Mouse (Mus musculus) neural tube, embryonic 13.5 days (tissue): ENCODE data around the gene Wwtr1. TPM values are rescaled to one million over a fixed set of nuclear protein-coding genes. Genes with fewer than 3 reads are reported as not detected.
A peak's percentile ranks its signal among the peaks of the same experiment; 100 is the strongest.

Source experiments
- ATAC-seq: fragments of 200-750 bp; cut with Nextera tagmentation; 2 replicates; pipeline ENCODE4 v1.8.0; 2017; ENCODE audit warnings: low read depth, mild to moderate bottlenecking, moderate TSS enrichment, moderate library complexity
- H3K27ac ChIP-seq: fragments of 300-500 bp; sonication (generic); replicated peaks from 2 replicates; pipeline ENCODE4 v1.5.1; 2015; ENCODE audit warnings: moderate library complexity, mild to moderate bottlenecking, inconsistent platforms
- H3K27me3 ChIP-seq: fragments of 300-500 bp; sonication (generic); 2 replicates; pipeline ENCODE4 v1.6.1; 2015; ENCODE audit warnings: mild to moderate bottlenecking, inconsistent platforms
- H3K36me3 ChIP-seq: fragments of 300-500 bp; sonication (generic); 2 replicates; pipeline ENCODE4 v1.6.1; 2015; ENCODE audit warnings: mild to moderate bottlenecking, inconsistent platforms
- H3K4me1 ChIP-seq: fragments of 300-500 bp; sonication (generic); replicated peaks from 2 replicates; pipeline ENCODE4 v1.6.1; 2015; ENCODE audit warnings: inconsistent platforms
- H3K4me2 ChIP-seq: fragments of 300-500 bp; sonication (generic); 2 replicates; pipeline ENCODE4 v1.6.1; 2015; ENCODE audit warnings: inconsistent platforms, mild to moderate bottlenecking, moderate library complexity
- H3K4me3 ChIP-seq: fragments of 300-500 bp; sonication (generic); 2 replicates; pipeline ENCODE4 v1.5.1; 2015; ENCODE audit warnings: mild to moderate bottlenecking, inconsistent platforms
- H3K9ac ChIP-seq: fragments of 300-500 bp; sonication (generic); 2 replicates; pipeline ENCODE4 v1.6.1; 2015; ENCODE audit warnings: moderate library complexity, mild to moderate bottlenecking, inconsistent platforms
- H3K9me3 ChIP-seq: fragments of 300-500 bp; sonication (generic); 2 replicates; pipeline ENCODE4 v1.6.1; 2016; ENCODE audit warnings: inconsistent platforms
- WGBS: fragments of 180-500 bp; shearing (Covaris S2); methylation state at CpG from one replicate; pipeline ENCODE4 v1.1.7; 2015; 5-methylcytosine and 5-hydroxymethylcytosine counted together
- polyA plus RNA-seq: library from polyadenylated mRNA; unstranded; fragments of >200 nt; fragmentation: Nextera tagmentation; extraction: Ambion mirVana; gene quantifications from 2 replicates; pipeline ENCODE4 v1.2.1, GENCODE M21; 2015

Gene Wwtr1
- polyA plus RNA-seq, 1 experiment from 2014 or later = 10.3 TPM

- Histone ChIP-seq H3K4me3 (no peak overlapping the region), H3K4me1 (no peaks in the 10 kb centered on the region), H3K9ac (no peak overlapping the region), H3K36me3 (0 out of 2 replicates have a peak, but pooled peaks cover 4% of the 10 kb centered on the region), H3K27ac (no peak overlapping the region), H3K4me2 (no peak overlapping the region), H3K9me3 (no peaks in the 10 kb centered on the region), H3K27me3 (no peaks in the 10 kb centered on the region)
- no peak for ATAC-seq
- WGBS = 71% methylated on average over 3 of the region's 3 CpGs
Measured at GRCm38 (mm10) chr3:57555560-57555959, 20.1 kb downstream of the Wwtr1 start.

- Histone ChIP-seq H3K9me3 (no peaks in the 10 kb centered on the region), H3K4me3 (no peak overlapping the region), H3K27ac (no peak overlapping the region), H3K36me3 (0 out of 2 replicates have a peak, but pooled peaks cover 4% of the 10 kb centered on the region), H3K27me3 (no peaks in the 10 kb centered on the region), H3K4me2 (no peak overlapping the region), H3K9ac (no peak overlapping the region), H3K4me1 (no peaks in the 10 kb centered on the region)
- ATAC-seq = no peak
- WGBS = 95% methylated on average over 3 of the region's 3 CpGs
Measured at GRCm38 (mm10) chr3:57554890-57555239, 20.8 kb downstream of the Wwtr1 start.

- H3K27me3 ChIP-seq = no peaks in the 10 kb centered on the region
- H3K27ac ChIP-seq = no peak overlapping the region
- H3K4me1 ChIP-seq = no peaks in the 10 kb centered on the region
- no peak overlapping the region for H3K4me2 ChIP-seq
- no peaks in the 10 kb centered on the region for H3K9me3 ChIP-seq
- no peak overlapping the region for H3K4me3 ChIP-seq
- ATAC-seq = no peak
- H3K36me3 ChIP-seq = 0 out of 2 replicates have a peak, but pooled peaks cover 2% of the 10 kb centered on the region
- 91% methylated on average over 10 of the region's 10 CpGs for WGBS
- no peak overlapping the region for H3K9ac ChIP-seq
Measured at GRCm38 (mm10) chr3:57554124-57554889, 21.4 kb downstream of the Wwtr1 start.

DNA sequence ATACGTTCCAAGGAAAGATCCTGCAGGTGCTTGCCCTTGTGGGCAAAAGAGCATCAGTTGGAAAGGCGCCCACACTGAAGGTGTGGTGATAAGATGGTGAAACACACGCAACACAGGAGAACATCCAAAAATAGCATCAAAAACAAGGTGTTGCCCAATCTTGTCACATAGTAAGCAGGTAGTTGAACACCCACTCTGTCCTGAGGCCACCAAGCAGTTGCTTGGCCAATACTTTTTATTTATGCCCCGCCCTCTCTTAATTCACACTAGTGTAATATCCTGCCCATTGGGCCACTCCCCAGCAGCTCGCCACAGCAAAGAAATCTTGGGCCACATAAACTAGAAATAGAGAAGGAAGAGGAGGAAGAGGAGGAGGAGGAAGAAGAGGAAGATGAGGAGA, 22.6 kb downstream of the Wwtr1 start:
- ATAC-seq = no peak
- no peaks in the 10 kb centered on the region for H3K4me1 ChIP-seq
- no peak overlapping the region for H3K27ac ChIP-seq
- H3K4me3 ChIP-seq = no peak overlapping the region
- H3K27me3 ChIP-seq = no peaks in the 10 kb centered on the region
- H3K4me2 ChIP-seq = no peak overlapping the region
- no peak overlapping the region for H3K9ac ChIP-seq
- WGBS = 95% methylated on average over 5 of the region's 5 CpGs
- no peaks in the 10 kb centered on the region for H3K9me3 ChIP-seq
- no peaks in the 10 kb centered on the region for H3K36me3 ChIP-seq

DNA sequence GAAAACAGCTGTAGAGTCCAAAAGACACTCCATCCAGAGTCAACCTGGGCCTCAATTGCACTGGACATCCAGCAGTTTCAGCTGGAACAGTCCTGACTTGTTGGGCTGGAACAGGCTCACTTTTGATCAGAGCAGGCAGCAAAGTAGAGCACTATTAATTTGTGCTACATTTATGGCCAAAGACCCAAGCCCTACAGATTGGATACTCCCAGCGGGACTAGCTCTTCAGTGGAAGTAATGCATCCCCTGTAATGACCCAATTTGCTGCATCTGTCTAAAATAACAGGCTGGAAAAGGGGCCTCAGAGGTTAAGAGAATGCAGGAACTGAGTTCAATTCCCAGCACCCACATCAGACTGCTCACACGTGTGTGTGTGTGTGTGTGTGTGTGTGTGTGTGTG, 24.5 kb downstream of the Wwtr1 start:
- no peak for ATAC-seq
- Histone ChIP-seq H3K27ac (no peak overlapping the region), H3K36me3 (no peaks in the 10 kb centered on the region), H3K9ac (no peak overlapping the region), H3K9me3 (no peaks in the 10 kb centered on the region), H3K4me1 (0 out of 2 replicates have a peak, but pooled peaks cover 9% of the 10 kb centered on the region), H3K27me3 (no peaks in the 10 kb centered on the region), H3K4me3 (no peak overlapping the region), H3K4me2 (no peak overlapping the region)
- 59% methylated on average over 2 of the region's 2 CpGs for WGBS

- Histone ChIP-seq H3K27me3 (no peaks in the 10 kb centered on the region), H3K4me2 (no peak overlapping the region), H3K4me3 (no peak overlapping the region), H3K27ac (no peak overlapping the region), H3K9me3 (no peaks in the 10 kb centered on the region), H3K36me3 (no peaks in the 10 kb centered on the region), H3K4me1 (0 out of 2 replicates have a peak, but pooled peaks cover 9% of the 10 kb centered on the region), H3K9ac (no peak overlapping the region)
- no peak for ATAC-seq
- 82% methylated on average over 5 of the region's 5 CpGs for WGBS
Measured at GRCm38 (mm10) chr3:57550468-57551185, 25.1 kb downstream of the Wwtr1 start.

DNA sequence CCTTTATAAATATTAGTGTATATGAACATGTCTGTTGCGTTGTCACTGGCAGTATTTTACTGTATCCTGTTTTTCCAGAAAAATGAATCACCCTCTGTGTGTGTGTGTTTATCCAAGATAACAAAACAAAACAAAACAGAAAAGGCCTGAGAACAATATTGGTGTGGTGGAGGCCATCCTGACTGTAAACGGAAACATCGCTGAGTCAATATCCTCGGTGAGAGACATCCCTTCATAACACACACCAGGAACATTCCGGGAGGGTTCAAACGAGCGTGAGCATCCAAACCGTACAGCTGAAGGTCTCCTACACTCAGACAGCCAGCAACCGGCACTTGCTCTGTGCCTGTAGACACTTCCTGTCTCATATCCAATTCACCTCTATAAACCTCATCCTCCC, 31.6 kb downstream of the Wwtr1 start:
- ATAC-seq = no peak
- H3K9me3 ChIP-seq = no peaks in the 10 kb centered on the region
- H3K4me2 ChIP-seq = no peak overlapping the region
- WGBS = 87% methylated on average over 9 of the region's 9 CpGs
- H3K4me3 ChIP-seq = no peak overlapping the region
- no peak overlapping the region for H3K27ac ChIP-seq
- no peaks in the 10 kb centered on the region for H3K36me3 ChIP-seq
- no peak overlapping the region for H3K9ac ChIP-seq
- H3K4me1 ChIP-seq = 0 out of 2 replicates have a peak, but pooled peaks cover 18% of the 10 kb centered on the region
- H3K27me3 ChIP-seq = no peaks in the 10 kb centered on the region

GRCm38 (mm10) chr3:57542848-57543380, 32.8 kb downstream of the Wwtr1 start:
- no peak overlapping the region for H3K9ac ChIP-seq
- ATAC-seq = no peak
- H3K27ac ChIP-seq = no peak overlapping the region
- no peaks in the 10 kb centered on the region for H3K9me3 ChIP-seq
- H3K4me2 ChIP-seq = no peak overlapping the region
- no peaks in the 10 kb centered on the region for H3K36me3 ChIP-seq
- H3K4me1 ChIP-seq = 0 out of 2 replicates have a peak, but pooled peaks cover 18% of the 10 kb centered on the region
- no peak overlapping the region for H3K4me3 ChIP-seq
- H3K27me3 ChIP-seq = no peaks in the 10 kb centered on the region

- Histone ChIP-seq H3K27me3 (no peaks in the 10 kb centered on the region), H3K4me3 (no peak overlapping the region), H3K4me1 (peaks cover 10% of the 10 kb centered on the region; the same call in 1 of the 2 replicates), H3K9me3 (no peaks in the 10 kb centered on the region), H3K36me3 (no peaks in the 10 kb centered on the region), H3K27ac (no peak overlapping the region), H3K4me2 (no peak overlapping the region), H3K9ac (no peak overlapping the region)
- WGBS = 79% methylated on average over 7 of the region's 7 CpGs
- ATAC-seq = no peak
Measured at GRCm38 (mm10) chr3:57541205-57541604, 34.5 kb downstream of the Wwtr1 start.

GRCm38 (mm10) chr3:57540474-57540873, 35.2 kb downstream of the Wwtr1 start:
- Histone ChIP-seq H3K9ac (no peak overlapping the region), H3K36me3 (no peaks in the 10 kb centered on the region), H3K27me3 (no peaks in the 10 kb centered on the region), H3K4me2 (no peak overlapping the region), H3K4me3 (no peak overlapping the region), H3K9me3 (no peaks in the 10 kb centered on the region), H3K4me1 (peaks cover 15% of the 10 kb centered on the region; the same call in 1 of the 2 replicates), H3K27ac (no peak overlapping the region)
- no peak for ATAC-seq
- 89% methylated on average over 2 of the region's 2 CpGs for WGBS

- ATAC-seq = no peak
- no peak overlapping the region for H3K9ac ChIP-seq
- WGBS = 82% methylated on average over 13 of the region's 13 CpGs
- H3K27ac ChIP-seq = peak overlapping the region; percentile 34; the same call in 1 of the 2 replicates
- no peak overlapping the region for H3K4me2 ChIP-seq
- no peaks in the 10 kb centered on the region for H3K36me3 ChIP-seq
- H3K4me3 ChIP-seq = no peak overlapping the region
- no peaks in the 10 kb centered on the region for H3K9me3 ChIP-seq
- peaks cover 10% of the 10 kb centered on the region; the same call in 1 of the 2 replicates for H3K4me1 ChIP-seq
- no peaks in the 10 kb centered on the region for H3K27me3 ChIP-seq
Measured at GRCm38 (mm10) chr3:57535483-57536185, 40.1 kb downstream of the Wwtr1 start.

GRCm38 (mm10) chr3:57534450-57534849, 41.3 kb downstream of the Wwtr1 start:
- H3K27ac ChIP-seq = no peak overlapping the region
- no peak for ATAC-seq

More at GRCm38 (mm10) chr3:57534450-57534849, 41.3 kb downstream of the Wwtr1 start:
- H3K4me3 ChIP-seq = no peak overlapping the region
- H3K9ac ChIP-seq = no peak overlapping the region
- no peak overlapping the region for H3K4me2 ChIP-seq
- no peaks in the 10 kb centered on the region for H3K36me3 ChIP-seq
- 60% methylated on average over 6 of the region's 6 CpGs for WGBS
- H3K4me1 ChIP-seq = peaks cover 10% of the 10 kb centered on the region; the same call in 1 of the 2 replicates
- H3K27me3 ChIP-seq = no peaks in the 10 kb centered on the region
- H3K9me3 ChIP-seq = no peaks in the 10 kb centered on the region
